Mouse (Mus musculus) T-helper 17 cell (primary cell): ENCODE results near the gene Wdr38.

Source experiments
- in situ Hi-C, 2 experiments: fragments of 300-600 bp; cut with MboI, MseI; formaldehyde crosslinking; loops; 1 replicate in 1 of 2; 2 replicates in 1 of 2; pipeline ENCODE4 v1.15.1; 2025; ENCODE audit warnings: high pct_unique_total_duplicates in 2 of 2

Gene Wdr38

DNA sequence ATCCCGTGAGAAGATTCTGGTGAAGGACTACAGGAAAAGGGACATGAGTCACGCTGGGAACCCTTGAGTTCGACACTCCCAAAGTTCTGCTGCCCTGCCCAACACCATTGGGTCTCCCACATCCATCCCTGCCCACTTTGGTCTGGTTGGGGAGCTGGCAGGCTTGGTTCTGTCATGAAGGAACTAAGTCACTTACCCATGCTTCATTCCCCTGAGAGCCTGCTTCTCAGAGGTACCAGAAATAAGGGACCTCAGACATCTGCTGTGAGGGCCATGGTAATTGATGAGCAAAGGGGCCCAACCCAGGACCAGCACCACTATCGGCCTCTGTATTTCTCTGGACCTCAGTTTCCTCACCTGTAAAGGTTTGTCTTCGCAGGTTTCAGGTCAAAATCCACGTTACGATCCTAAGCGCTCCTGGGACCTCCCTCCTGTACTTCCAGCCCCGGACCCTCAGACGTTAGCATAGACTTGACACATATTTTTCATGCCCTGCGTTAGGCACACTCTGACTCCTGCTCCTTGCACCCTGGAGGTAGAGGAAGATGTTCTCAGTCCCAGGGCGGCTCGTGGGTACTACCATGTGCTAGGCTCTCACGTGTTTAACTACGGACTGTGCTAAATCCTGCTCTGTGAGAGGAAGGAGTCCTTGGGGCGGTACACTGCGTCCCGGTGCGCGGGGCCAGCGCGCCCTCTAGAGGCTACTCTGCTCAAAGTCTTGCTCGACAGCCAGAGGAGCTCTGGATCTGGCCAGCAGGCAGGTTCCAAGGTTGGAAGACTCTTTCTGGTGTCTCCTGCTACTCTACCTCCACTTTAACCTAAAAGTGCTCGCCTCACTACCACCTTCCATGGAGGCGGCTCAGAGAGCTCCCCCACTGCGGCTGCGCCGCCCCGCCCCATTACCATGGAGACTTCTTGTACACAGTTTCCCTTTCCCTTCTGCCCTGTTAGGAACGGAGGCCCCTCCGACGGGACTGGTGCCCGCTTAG is at the start of gene Wdr38:
TSS of gene Wdr38 (plus strand) at position 91 of the 989 bp plus-strand sequence.
- in situ Hi-C loops, result loop anchor here (5.0 to 10.0 kb wide), 3 partner anchors 65 to 203 kb away; partner anchors contain the start of gene Olfml2a (in 2 of the 2)

DNA sequence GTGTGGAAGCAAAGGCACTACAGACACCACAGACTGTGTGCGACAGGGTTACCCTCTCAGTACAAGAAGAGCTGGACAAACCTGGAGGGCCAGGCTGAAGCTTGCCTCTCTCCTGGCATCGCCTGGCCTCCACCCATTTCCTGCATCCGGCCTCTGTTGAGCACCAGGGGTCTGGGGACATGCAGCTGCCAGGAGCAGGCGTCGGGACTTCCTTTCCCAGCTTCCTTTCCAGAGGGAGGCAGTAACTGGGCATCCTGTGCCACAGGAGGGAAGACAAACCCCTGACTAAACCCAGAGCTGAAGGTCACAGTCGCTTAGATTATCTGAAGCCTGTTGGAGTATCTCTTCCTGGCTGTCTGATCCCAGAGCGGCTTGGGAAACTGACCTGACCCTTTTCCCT is 49.7 kb upstream of the Wdr38 start:
- in situ Hi-C loops, result no loop called here

GRCm38 (mm10) chr2:38950281-38950719 is 47.0 kb upstream of the Wdr38 start:
- in situ Hi-C loops, result no loop called here

GRCm38 (mm10) chr2:38953152-38953883 is 44.0 kb upstream of the Wdr38 start:
- in situ Hi-C loops, result no loop called here

DNA sequence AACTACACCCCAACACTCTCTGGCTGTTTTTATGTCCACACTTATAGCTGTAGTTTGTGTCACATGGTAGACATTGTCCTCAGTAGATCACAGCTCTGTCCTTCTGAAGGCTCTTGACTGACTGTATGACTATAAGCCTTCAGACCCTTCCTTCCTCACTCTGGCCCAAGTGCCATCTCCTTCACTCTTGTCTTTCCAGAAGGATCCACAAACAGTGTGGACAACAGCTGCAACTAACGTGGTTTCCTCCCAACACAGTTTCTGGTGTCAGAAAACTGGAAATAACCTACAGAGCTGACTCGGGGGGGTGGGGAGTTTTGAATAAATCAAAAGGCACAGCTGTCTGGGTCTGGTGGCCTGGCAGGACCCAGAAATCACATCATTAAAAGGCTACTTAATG is 41.2 kb upstream of the Wdr38 start:
- in situ Hi-C loops, result no loop called here

GRCm38 (mm10) chr2:38957671-38958223 is 39.5 kb upstream of the Wdr38 start:
- in situ Hi-C loops, result no loop called here

DNA sequence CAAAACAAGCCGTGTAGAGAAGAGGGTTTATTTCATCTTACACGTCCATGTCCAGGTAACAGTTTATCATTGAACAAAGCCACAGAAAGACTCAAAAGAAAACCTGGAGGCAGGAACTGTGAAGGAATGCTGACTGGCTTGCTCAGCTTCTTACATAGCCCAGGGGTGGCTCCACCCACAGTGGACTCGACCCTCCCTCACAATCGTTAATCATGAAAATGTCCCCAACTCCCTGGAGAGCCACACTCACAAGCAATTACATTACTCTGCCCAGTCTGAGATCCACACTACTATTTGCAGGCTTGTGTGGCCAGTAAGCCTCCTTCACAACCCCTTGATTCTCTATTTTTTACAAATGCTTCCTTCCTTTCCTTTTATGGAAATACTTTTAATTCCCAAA is 33.1 kb upstream of the Wdr38 start:
- in situ Hi-C loops, result no loop called here

GRCm38 (mm10) chr2:38969650-38970049 is 27.6 kb upstream of the Wdr38 start:
- in situ Hi-C loops, result no loop called here

DNA sequence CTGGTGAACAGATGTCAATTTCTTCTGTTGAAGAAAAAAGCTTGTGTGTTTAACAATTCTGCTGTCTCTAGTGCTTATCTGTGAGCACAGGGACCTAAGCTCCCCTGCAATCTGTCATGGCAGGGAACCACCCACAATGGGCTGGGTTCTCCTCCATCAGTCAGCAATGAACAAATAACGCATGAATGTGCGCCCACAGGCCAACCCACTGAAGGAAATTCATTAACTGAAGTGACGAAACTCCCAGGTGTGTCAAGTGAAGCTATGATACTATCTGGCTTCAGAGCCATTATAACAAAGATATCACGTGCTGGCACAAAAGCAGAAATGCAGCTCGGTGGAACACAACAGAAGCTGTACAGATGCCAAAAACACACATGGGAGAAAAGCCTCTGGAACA is 27.2 kb upstream of the Wdr38 start:
- in situ Hi-C loops, result no loop called here

DNA sequence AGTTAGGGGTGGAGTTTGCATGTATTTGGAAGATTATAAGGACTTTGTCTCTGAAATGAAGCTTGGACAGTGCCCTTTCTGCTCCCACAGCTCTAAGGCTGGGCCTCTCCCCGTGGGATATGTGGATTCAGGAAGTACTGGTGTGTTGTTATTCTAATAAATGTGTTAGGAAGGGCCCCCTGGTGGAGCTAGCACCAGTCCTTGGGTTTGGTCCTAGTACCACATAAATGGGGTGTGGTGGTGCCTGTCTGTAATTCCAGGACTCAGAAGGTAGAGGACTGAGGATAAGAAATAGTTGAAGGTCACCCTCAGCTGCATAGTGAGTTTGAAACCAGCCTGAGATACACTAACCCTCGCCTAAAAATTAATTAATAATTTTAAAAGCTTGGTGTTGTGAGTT is 24.1 kb upstream of the Wdr38 start:
- in situ Hi-C loops, result no loop called here

DNA sequence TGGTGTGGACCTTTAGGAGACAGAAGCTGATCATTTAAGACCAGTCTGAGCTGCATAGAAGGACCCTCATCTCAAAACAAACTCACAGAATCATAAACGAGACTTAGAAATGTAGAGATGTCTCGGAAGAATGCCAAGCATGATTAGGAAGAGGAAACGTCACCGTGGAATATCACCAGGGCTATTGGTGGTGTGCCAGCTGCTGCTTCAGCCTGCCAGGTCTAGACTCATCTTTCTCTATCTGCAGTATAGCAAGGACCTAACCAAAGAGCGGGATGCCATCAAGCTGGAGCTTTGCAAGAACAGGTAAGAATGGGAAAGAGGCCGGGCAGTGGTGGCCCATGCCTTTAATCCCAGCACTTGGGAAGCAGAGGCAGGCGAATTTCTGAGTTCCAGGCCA is 23.6 kb upstream of the Wdr38 start:
- in situ Hi-C loops, result no loop called here

DNA sequence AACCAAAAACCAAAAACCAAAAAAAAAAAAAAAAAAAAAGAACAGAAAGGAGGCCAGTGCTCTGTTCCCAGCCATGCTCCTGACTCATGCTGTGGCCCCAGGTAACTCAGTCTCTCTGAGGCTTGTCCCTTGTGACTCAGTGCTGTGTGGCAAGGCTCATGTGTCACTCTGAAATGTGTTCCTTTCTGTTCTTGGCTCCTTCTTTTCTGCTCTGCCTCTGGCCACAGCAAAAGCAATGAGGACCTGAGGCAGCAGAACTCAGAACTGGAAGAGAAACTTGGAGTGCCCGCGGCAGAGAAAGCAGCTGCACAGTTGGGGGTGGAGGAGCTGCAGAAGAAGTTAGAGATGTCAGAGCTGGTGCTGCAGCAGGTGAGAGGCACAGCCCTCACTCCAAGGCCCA is 23.1 kb upstream of the Wdr38 start:
- in situ Hi-C loops, result no loop called here

GRCm38 (mm10) chr2:38975181-38975580 is 22.1 kb upstream of the Wdr38 start:
- in situ Hi-C loops, result no loop called here

GRCm38 (mm10) chr2:38975941-38976805 is 21.1 kb upstream of the Wdr38 start:
- in situ Hi-C loops, result no loop called here

DNA sequence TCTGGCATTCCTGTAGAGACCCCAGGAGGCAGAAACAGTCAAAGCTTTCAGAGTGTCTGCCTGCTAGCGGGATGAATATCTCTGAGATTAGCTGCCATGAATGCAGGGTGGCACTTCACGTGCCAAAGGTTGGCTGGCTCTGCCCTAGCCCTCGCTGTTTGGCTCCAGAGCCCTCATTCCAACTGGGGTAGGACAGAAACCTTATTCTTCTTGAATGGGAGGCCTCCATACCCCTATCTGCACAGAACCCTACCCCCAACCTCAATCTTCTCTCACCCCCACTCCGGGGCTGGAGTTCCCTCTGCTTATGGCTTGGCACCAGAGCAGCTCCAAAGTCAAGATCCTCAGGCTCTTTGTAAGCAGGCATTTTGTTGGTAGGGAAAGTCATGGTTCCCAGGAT is 19.4 kb upstream of the Wdr38 start:
- in situ Hi-C loops, result no loop called here

DNA sequence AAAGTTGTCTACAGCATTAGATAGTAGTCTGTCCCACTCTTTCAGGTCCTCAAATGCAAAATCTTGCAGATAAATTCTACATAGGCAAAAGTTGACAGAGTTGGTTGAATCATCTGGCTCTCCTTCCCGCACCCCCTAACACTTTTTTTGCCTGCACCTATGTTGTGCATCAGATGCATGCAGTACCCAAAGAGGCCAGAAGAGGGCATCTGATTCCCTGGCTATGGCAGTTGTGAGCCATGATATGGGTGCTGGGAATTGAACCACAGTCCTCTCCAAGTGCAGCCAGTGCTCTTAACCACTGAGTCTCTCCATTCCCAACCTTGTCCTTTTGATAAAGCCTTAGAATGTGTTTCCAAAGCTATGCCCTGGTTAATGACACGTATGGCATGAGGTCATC is 13.8 kb upstream of the Wdr38 start:
- in situ Hi-C loops, result no loop called here

DNA sequence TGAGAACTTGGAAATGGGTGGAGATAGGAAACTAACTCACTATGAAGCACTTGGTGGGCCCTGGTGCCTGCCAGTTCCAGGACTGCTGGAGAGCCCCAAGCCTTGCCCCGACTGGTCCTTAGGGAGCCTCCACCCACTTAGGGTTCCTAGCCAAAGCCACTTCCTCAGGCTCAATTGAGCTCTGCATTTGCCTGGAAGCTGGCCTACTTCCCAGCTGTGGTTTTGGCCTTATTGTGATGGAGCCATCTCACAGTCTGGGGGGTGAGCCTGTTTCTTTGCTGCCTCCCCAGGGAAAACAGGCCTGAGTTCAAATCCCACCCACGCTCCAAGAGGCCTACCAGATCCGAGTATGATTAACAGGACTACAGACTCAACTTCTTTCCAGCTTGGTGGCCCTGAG is 10.7 kb upstream of the Wdr38 start:
- in situ Hi-C loops, result no loop called here

DNA sequence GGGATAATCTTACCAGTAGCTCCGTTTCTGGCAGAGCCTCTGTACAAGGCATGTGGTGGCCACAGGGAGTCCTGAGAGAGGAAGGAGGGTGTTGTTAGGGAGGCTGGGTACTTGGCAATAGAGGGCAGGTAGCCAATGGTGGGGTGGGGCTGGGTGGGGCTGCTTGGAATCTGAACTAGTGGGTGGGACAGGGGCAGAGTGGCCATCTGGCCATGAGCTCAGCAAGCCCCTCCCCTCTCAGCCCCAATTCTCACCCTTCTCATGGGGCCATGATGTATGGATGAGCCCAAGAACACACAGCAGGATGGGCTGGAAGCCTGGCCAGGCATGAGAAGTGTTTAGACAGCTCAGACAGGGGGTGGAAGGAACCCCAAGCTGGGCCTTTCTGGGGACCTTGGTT is 9.9 kb upstream of the Wdr38 start:
- in situ Hi-C loops, result no loop called here

DNA sequence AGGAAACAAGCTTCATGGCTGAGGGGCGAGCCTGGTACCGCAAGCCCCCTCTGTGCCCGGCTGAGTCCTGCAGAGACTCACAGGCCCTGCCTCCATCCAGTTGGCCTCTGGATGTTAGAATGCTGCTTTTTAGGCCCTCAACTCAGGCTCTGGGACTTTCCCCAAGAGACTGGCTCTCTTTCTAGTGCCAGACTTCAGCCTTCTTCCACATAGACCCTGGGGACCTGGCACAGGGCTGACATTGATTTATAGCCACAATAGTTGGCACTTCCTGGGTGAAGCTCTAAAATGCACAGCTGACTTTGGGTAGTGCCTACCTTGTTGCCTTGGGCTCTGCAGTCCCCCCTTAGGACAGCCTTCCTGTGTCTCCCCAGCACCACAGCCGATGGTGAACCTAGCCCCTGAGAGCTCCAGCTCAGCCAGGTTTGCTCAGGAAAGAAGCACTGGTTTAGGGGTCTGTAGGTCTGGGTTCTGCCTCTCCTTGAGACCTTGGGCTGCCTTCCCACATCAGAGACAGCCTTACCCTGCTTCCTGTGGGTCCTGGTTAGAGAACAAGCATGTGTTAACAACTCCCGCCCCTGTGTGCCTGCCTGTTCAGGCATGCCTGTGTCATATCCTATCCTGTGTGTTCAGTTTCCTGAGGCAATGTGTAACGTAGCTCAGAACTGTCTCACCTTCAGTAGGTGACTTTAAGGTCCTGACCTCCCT is 9.3 kb upstream of the Wdr38 start:
- in situ Hi-C loops, result no loop called here

DNA sequence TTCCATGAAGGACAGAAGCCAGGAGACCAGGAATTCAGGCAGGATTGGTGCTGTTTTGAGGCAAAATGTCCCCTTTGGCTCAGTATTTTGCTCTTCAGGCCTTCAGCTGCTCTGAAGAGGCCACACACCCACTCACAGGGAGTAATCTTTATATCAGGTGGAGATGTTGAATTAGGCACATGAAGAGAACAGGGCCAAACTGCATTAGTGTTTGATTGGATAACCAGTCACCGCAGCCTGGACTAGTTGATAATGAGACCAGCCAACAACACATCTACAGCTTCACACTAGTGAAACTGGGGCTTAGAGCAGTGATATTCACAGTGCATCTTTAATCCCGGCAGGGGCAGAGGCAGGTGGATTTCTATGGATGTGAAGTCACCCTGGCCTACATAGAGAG is 8.3 kb upstream of the Wdr38 start:
- in situ Hi-C loops, result no loop called here

DNA sequence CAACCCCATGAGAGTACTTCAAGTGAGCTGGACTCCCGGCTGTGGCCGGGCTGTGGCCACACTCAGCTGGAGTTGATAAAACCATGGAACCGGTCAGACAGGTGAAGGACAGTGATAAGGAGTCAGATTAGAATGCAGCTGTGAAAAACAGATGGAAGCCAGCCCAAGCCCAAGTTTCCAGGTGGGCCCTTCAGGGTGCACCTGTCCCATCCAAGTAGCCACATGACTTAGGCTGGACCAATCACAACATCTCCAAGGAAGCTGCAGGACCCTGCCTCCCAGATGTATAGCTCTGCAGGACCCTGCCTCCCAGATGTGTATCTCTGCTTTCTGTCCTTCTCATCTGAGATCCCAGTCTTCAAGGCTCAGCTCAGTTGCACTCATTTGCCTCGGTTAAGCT is 5.3 kb upstream of the Wdr38 start:
- in situ Hi-C loops, result loop anchor here (5.0 to 10.0 kb wide), 3 partner anchors 167 to 197 kb away; no protein-coding TSS in a partner anchor
